Mouse (Mus musculus) embryonic fibroblast, embryonic 13.5 days (primary cell): ENCODE results near the gene Taf15.

ENCODE experiments used
- CTCF ChIP-seq: IDR thresholded peaks from 2 replicates; pipeline ENCODE4 v1.5.1; 2011; ENCODE audit warnings: mild to moderate bottlenecking, control low read depth, low read length, moderate library complexity, borderline replicate concordance; ENCODE audit not compliant: insufficient read depth
- POLR2A ChIP-seq: IDR thresholded peaks from 2 replicates; pipeline ENCODE4 v1.6.1; 2011; ENCODE audit warnings: low read depth, mild to moderate bottlenecking, control low read depth, low read length, moderate library complexity

- TF ChIP-seq CTCF (no peak), POLR2A (no peak)
Observed at GRCm38 (mm10) chr11:83541415-83541814, 68.5 kb downstream of the Taf15 start.
